Mouse (Mus musculus): ENCODE results near the gene Mapk8.

- no peak for TF ChIP-seq CTCF (IDR thresholded peaks at IDR 0.05; ENCODE audit: borderline replicate concordance, insufficient read depth, low read length)
- no peak for TF ChIP-seq POLR2A (IDR thresholded peaks at IDR 0.05; ENCODE audit: low read depth, low read length)
These were observed 108.3 kb downstream of the Mapk8 start for GRCm38 (mm10) chr14:33338684-33339083.

All from embryonic fibroblast, embryonic 13.5 days (primary cell).